Mouse (Mus musculus) erythroblast, adult 5-6 weeks (primary cell): Measurements from ENCODE around the gene Hist1h2ak. TPM values are rescaled to one million over a fixed set of nuclear protein-coding genes. Genes with fewer than 3 reads are reported as not detected.

Experiments used
- total RNA-seq, 2 experiments: library from RNA; stranded (forward) in 1 of 2; stranded (reverse) in 1 of 2; fragments of 150-400 nt in 1 of 2; fragments of 200-764, 138-1000 nt in 1 of 2; gene quantifications; 2 replicates each; pipeline versions ENCODE4 v1.2.3 to v1.2.4; 2015 to 2017; ENCODE audit warnings: low replicate concordance in 2 of 2

The Hist1h2ak gene
- total RNA-seq, 2 experiments from 2014 or later, result 39.2 to 899 TPM

Other genes with a start within 250 kb of the Hist1h2ak start
- 2.1 and 5.4 TPM in 2 replicates for gene Zkscan8, start 222.7 kb downstream of the Hist1h2ak start, total RNA-seq (2015; ENCODE audit: low replicate concordance)
- 1.7 and 3.4 TPM in 2 replicates for gene Zkscan8, start 222.7 kb downstream of the Hist1h2ak start, total RNA-seq (2017; ENCODE audit: low replicate concordance)
- not detected in 2 replicates for gene Olfr1366, start 211.0 kb downstream of the Hist1h2ak start, total RNA-seq (2015; ENCODE audit: low replicate concordance)
- gene Olfr1366, start 211.0 kb downstream of the Hist1h2ak start, total RNA-seq (2017; ENCODE audit: low replicate concordance), result not detected in 2 replicates
- not detected in 2 replicates for gene Olfr1535, start 193.9 kb downstream of the Hist1h2ak start, total RNA-seq (2015; ENCODE audit: low replicate concordance)
- gene Olfr1535, start 193.9 kb downstream of the Hist1h2ak start, total RNA-seq (2017; ENCODE audit: low replicate concordance), result 0.84 TPM in 1 of 2 replicates, not detected in the other
- gene Olfr1364, start 172.1 kb downstream of the Hist1h2ak start, total RNA-seq (2015; ENCODE audit: low replicate concordance), result not detected in 2 replicates
- gene Olfr1364, start 172.1 kb downstream of the Hist1h2ak start, total RNA-seq (2017; ENCODE audit: low replicate concordance), result not detected in 2 replicates
- gene Olfr1362, start 139.8 kb downstream of the Hist1h2ak start, total RNA-seq (2015; ENCODE audit: low replicate concordance), result not detected in 2 replicates
- gene Olfr1362, start 139.8 kb downstream of the Hist1h2ak start, total RNA-seq (2017; ENCODE audit: low replicate concordance), result not detected in 2 replicates
- gene Olfr11, start 111.3 kb downstream of the Hist1h2ak start, total RNA-seq (2015; ENCODE audit: low replicate concordance), result not detected in 2 replicates
- gene Olfr11, start 111.3 kb downstream of the Hist1h2ak start, total RNA-seq (2017; ENCODE audit: low replicate concordance), result not detected in 2 replicates
- not detected in 2 replicates for gene Olfr1361, start 90.4 kb downstream of the Hist1h2ak start, total RNA-seq (2015; ENCODE audit: low replicate concordance)
- not detected in 2 replicates for gene Olfr1361, start 90.4 kb downstream of the Hist1h2ak start, total RNA-seq (2017; ENCODE audit: low replicate concordance)
- not detected in 2 replicates for gene Olfr1360, start 76.4 kb downstream of the Hist1h2ak start, total RNA-seq (2015; ENCODE audit: low replicate concordance)
- not detected in 2 replicates for gene Olfr1360, start 76.4 kb downstream of the Hist1h2ak start, total RNA-seq (2017; ENCODE audit: low replicate concordance)
- not detected in 2 replicates for gene Olfr1359, start 55.7 kb downstream of the Hist1h2ak start, total RNA-seq (2015; ENCODE audit: low replicate concordance)
- gene Olfr1359, start 55.7 kb downstream of the Hist1h2ak start, total RNA-seq (2017; ENCODE audit: low replicate concordance), result 0.34 and 0.42 TPM in 2 replicates
- gene Hist1h2bl, start 37.7 kb downstream of the Hist1h2ak start, total RNA-seq (2015; ENCODE audit: low replicate concordance), result 91.5 and 110 TPM in 2 replicates
- gene Hist1h2bl, start 37.7 kb downstream of the Hist1h2ak start, total RNA-seq (2017; ENCODE audit: low replicate concordance), result 213 and 268 TPM in 2 replicates
- gene Hist1h2ai, start 37.4 kb downstream of the Hist1h2ak start, total RNA-seq (2015; ENCODE audit: low replicate concordance), result 6.1 TPM in 1 of 2 replicates, not detected in the other
- gene Hist1h2ai, start 37.4 kb downstream of the Hist1h2ak start, total RNA-seq (2017; ENCODE audit: low replicate concordance), result 1,027 and 1,342 TPM in 2 replicates
- gene Hist1h3h, start 36.2 kb downstream of the Hist1h2ak start, total RNA-seq (2015; ENCODE audit: low replicate concordance), result 16.7 TPM in 1 of 2 replicates, not detected in the other
- gene Hist1h3h, start 36.2 kb downstream of the Hist1h2ak start, total RNA-seq (2017; ENCODE audit: low replicate concordance), result 69.1 and 159 TPM in 2 replicates
- gene Hist1h2bm, start 31.8 kb downstream of the Hist1h2ak start, total RNA-seq (2015; ENCODE audit: low replicate concordance), result 65.8 and 82.8 TPM in 2 replicates
- 254 and 277 TPM in 2 replicates for gene Hist1h2bm, start 31.8 kb downstream of the Hist1h2ak start, total RNA-seq (2017; ENCODE audit: low replicate concordance)
- gene Hist1h4j, start 18.8 kb downstream of the Hist1h2ak start, total RNA-seq (2015; ENCODE audit: low replicate concordance), result not detected in 2 replicates
- gene Hist1h4j, start 18.8 kb downstream of the Hist1h2ak start, total RNA-seq (2017; ENCODE audit: low replicate concordance), result 148 and 152 TPM in 2 replicates
- gene Hist1h4k, start 3.3 kb downstream of the Hist1h2ak start, total RNA-seq (2015; ENCODE audit: low replicate concordance), result 10.4 and 16.9 TPM in 2 replicates
- gene Hist1h4k, start 3.3 kb downstream of the Hist1h2ak start, total RNA-seq (2017; ENCODE audit: low replicate concordance), result 714 and 903 TPM in 2 replicates
- gene Hist1h2bn, start 296 bp upstream of the Hist1h2ak start, total RNA-seq (2015; ENCODE audit: low replicate concordance), result 229 and 365 TPM in 2 replicates
- gene Hist1h2bn, start 296 bp upstream of the Hist1h2ak start, total RNA-seq (2017; ENCODE audit: low replicate concordance), result 952 and 1,236 TPM in 2 replicates
- 491 and 530 TPM in 2 replicates for gene Hist1h1b, start 26.8 kb upstream of the Hist1h2ak start, total RNA-seq (2015; ENCODE audit: low replicate concordance)
- 1,333 and 2,653 TPM in 2 replicates for gene Hist1h1b, start 26.8 kb upstream of the Hist1h2ak start, total RNA-seq (2017; ENCODE audit: low replicate concordance)
- 143 and 204 TPM in 2 replicates for gene Hist1h3i, start 29.5 kb upstream of the Hist1h2ak start, total RNA-seq (2015; ENCODE audit: low replicate concordance)
- gene Hist1h3i, start 29.5 kb upstream of the Hist1h2ak start, total RNA-seq (2017; ENCODE audit: low replicate concordance), result 142 and 186 TPM in 2 replicates
- gene Hist1h2an, start 33.4 kb upstream of the Hist1h2ak start, total RNA-seq (2015; ENCODE audit: low replicate concordance), result not detected in 2 replicates
- gene Hist1h2an, start 33.4 kb upstream of the Hist1h2ak start, total RNA-seq (2017; ENCODE audit: low replicate concordance), result 456 and 497 TPM in 2 replicates
- gene Hist1h2bp, start 33.6 kb upstream of the Hist1h2ak start, total RNA-seq (2015; ENCODE audit: low replicate concordance), result 4.4 and 5.8 TPM in 2 replicates
- gene Hist1h2bp, start 33.6 kb upstream of the Hist1h2ak start, total RNA-seq (2017; ENCODE audit: low replicate concordance), result 33.7 and 47.3 TPM in 2 replicates
- gene Hist1h2bq, start 56.4 kb upstream of the Hist1h2ak start, total RNA-seq (2015; ENCODE audit: low replicate concordance), result 197 and 261 TPM in 2 replicates
- 24.3 and 156 TPM in 2 replicates for gene Hist1h2bq, start 56.4 kb upstream of the Hist1h2ak start, total RNA-seq (2017; ENCODE audit: low replicate concordance)
- 63.1 and 86.1 TPM in 2 replicates for gene Hist1h2ao, start 56.6 kb upstream of the Hist1h2ak start, total RNA-seq (2015; ENCODE audit: low replicate concordance)
- gene Hist1h2ao, start 56.6 kb upstream of the Hist1h2ak start, total RNA-seq (2017; ENCODE audit: low replicate concordance), result 517 TPM in 1 of 2 replicates, not detected in the other
- 71.7 and 77.6 TPM in 2 replicates for gene Hist1h4m, start 57.9 kb upstream of the Hist1h2ak start, total RNA-seq (2015; ENCODE audit: low replicate concordance)
- 860 and 1,014 TPM in 2 replicates for gene Hist1h4m, start 57.9 kb upstream of the Hist1h2ak start, total RNA-seq (2017; ENCODE audit: low replicate concordance)
- 6.9 and 21.5 TPM in 2 replicates for gene Hist1h4n, start 78.4 kb upstream of the Hist1h2ak start, total RNA-seq (2015; ENCODE audit: low replicate concordance)
- gene Hist1h4n, start 78.4 kb upstream of the Hist1h2ak start, total RNA-seq (2017; ENCODE audit: low replicate concordance), result 699 and 712 TPM in 2 replicates
- 40.2 and 52.7 TPM in 2 replicates for gene Hist1h2ap, start 79.7 kb upstream of the Hist1h2ak start, total RNA-seq (2015; ENCODE audit: low replicate concordance)
- 924 and 2,814 TPM in 2 replicates for gene Hist1h2ap, start 79.7 kb upstream of the Hist1h2ak start, total RNA-seq (2017; ENCODE audit: low replicate concordance)
- 215 and 279 TPM in 2 replicates for gene Hist1h2br, start 79.9 kb upstream of the Hist1h2ak start, total RNA-seq (2015; ENCODE audit: low replicate concordance)
- 157 and 261 TPM in 2 replicates for gene Hist1h2br, start 79.9 kb upstream of the Hist1h2ak start, total RNA-seq (2017; ENCODE audit: low replicate concordance)
- gene Zfp184, start 191.3 kb upstream of the Hist1h2ak start, total RNA-seq (2015; ENCODE audit: low replicate concordance), result 0.19 and 2.9 TPM in 2 replicates
- 0.34 and 2.5 TPM in 2 replicates for gene Zfp184, start 191.3 kb upstream of the Hist1h2ak start, total RNA-seq (2017; ENCODE audit: low replicate concordance)
- gene Pom121l2, start 227.4 kb upstream of the Hist1h2ak start, total RNA-seq (2015; ENCODE audit: low replicate concordance), result not detected in 2 replicates
- not detected in 2 replicates for gene Pom121l2, start 227.4 kb upstream of the Hist1h2ak start, total RNA-seq (2017; ENCODE audit: low replicate concordance)